Mouse (Mus musculus) forebrain, embryonic 10.5 days (tissue): ENCODE measurements at regions not wholly inside any gene's neighbourhood (a gene's known extent, or its start where the extent isn't known, plus 50 kb on each side); places are given as distances from the start of the nearest gene placed in this dataset.

Source experiments
- DNase-seq: peaks from one replicate; pipeline ENCODE4 v3.0.0-alpha.2; 2017; ENCODE audit warnings: low spot score; ENCODE audit errors: extremely low spot score
- H3K27ac ChIP-seq: fragments of 300-500 bp; sonication (generic); 2 replicates; pipeline ENCODE4 v1.5.1; 2016; ENCODE audit warnings: mild to moderate bottlenecking
- H3K27me3 ChIP-seq: fragments of 300-500 bp; sonication (generic); 2 replicates; pipeline ENCODE4 v1.6.1; 2016; ENCODE audit warnings: mild to moderate bottlenecking; ENCODE audit not compliant: poor library complexity, severe bottlenecking
- H3K36me3 ChIP-seq: fragments of 300-500 bp; sonication (generic); replicated peaks from 2 replicates; pipeline ENCODE4 v1.6.1; 2016; ENCODE audit warnings: mild to moderate bottlenecking, moderate library complexity
- H3K4me1 ChIP-seq: fragments of 300-500 bp; sonication (generic); 2 replicates; pipeline ENCODE4 v1.6.1; 2016
- H3K4me3 ChIP-seq: fragments of 300-500 bp; sonication (generic); 2 replicates; pipeline ENCODE4 v1.5.1; 2016; ENCODE audit warnings: mild to moderate bottlenecking, moderate library complexity
- H3K9me3 ChIP-seq: fragments of 300-500 bp; sonication (generic); 2 replicates; pipeline ENCODE4 v1.6.1; 2016; ENCODE audit warnings: mild to moderate bottlenecking, moderate library complexity
- WGBS: fragments of 180-500 bp; shearing (Covaris S2); methylation state at CpG from one replicate; pipeline ENCODE4 v1.1.7; 2016; 5-methylcytosine and 5-hydroxymethylcytosine counted together

GRCm38 (mm10) chr16:92958146-92958545 lies 132.2 kb upstream of the Runx1 start:
- Histone ChIP-seq H3K9me3 (no peaks in the 10 kb centered on the region), H3K27me3 (no peaks in the 10 kb centered on the region), H3K4me1 (no peaks in the 10 kb centered on the region), H3K27ac (no peak overlapping the region), H3K4me3 (no peak overlapping the region), H3K36me3 (no peaks in the 10 kb centered on the region)
- WGBS = 85% methylated on average over 6 of the region's 6 CpGs
- no peak for DNase-seq

GRCm38 (mm10) chr16:92955508-92955907 lies 129.6 kb upstream of the Runx1 start:
- 67% methylated on average over 5 of the region's 5 CpGs for WGBS
- no peak for DNase-seq
- Histone ChIP-seq H3K27me3 (no peaks in the 10 kb centered on the region), H3K27ac (no peak overlapping the region), H3K4me3 (no peak overlapping the region), H3K36me3 (no peaks in the 10 kb centered on the region), H3K4me1 (no peaks in the 10 kb centered on the region), H3K9me3 (no peaks in the 10 kb centered on the region)

GRCm38 (mm10) chr16:92955087-92955486 lies 129.1 kb upstream of the Runx1 start:
- 97% methylated on average over 4 of the region's 4 CpGs for WGBS
- Histone ChIP-seq H3K4me3 (no peak overlapping the region), H3K9me3 (no peaks in the 10 kb centered on the region), H3K27me3 (no peaks in the 10 kb centered on the region), H3K27ac (no peak overlapping the region), H3K36me3 (no peaks in the 10 kb centered on the region), H3K4me1 (no peaks in the 10 kb centered on the region)
- DNase-seq = no peak

- Histone ChIP-seq H3K36me3 (no peaks in the 10 kb centered on the region), H3K27ac (no peak overlapping the region; the same call in 1 of the 2 replicates), H3K9me3 (no peaks in the 10 kb centered on the region), H3K27me3 (no peaks in the 10 kb centered on the region), H3K4me1 (no peaks in the 10 kb centered on the region), H3K4me3 (no peak overlapping the region)
- 80% methylated on average over 11 of the region's 11 CpGs for WGBS
- no peak for DNase-seq
Measured at GRCm38 (mm10) chr16:92953936-92954654, 128.1 kb upstream of the Runx1 start.

DNA sequence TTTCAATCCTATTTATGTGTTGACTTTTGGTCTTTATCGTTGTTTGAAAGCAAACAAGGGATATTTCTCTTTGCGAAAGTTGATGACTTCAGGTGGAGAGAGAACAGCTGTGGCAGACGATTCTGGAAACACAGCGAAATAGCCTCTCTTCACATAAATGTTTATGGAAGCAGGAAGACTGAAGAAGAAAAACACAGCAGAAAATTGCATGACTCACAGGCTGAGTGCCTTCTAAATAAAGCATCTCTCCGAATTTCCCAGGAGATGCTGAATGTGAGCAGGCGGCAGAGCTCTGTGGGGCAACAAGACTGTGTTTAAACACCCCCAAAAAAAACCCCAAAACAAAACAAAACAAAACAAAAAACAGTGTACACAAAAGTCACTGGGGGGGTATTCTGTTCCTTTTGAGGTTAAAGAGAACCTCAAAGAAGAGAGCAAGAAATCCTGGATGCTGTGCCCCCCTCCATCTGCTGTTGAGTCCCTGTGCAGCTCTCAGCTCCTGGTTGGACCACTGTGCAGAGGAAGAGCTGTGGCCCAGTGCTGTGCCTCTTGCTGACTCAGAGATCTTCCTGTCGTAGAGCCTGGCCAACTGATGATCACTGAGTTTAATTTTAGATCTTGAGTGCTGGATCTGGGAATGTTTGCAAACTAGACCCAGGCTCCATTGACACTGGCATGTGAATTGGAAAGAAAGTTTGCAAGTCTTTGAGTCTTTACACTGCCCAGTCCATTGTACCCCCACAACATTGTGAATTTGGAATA lies 126.6 kb upstream of the Runx1 start:
- no peak for DNase-seq
- Histone ChIP-seq H3K27me3 (no peaks in the 10 kb centered on the region), H3K9me3 (no peaks in the 10 kb centered on the region), H3K36me3 (no peaks in the 10 kb centered on the region), H3K4me3 (no peak overlapping the region), H3K27ac (no peak overlapping the region), H3K4me1 (no peaks in the 10 kb centered on the region)
- WGBS = 89% methylated on average over 7 of the region's 7 CpGs

DNA sequence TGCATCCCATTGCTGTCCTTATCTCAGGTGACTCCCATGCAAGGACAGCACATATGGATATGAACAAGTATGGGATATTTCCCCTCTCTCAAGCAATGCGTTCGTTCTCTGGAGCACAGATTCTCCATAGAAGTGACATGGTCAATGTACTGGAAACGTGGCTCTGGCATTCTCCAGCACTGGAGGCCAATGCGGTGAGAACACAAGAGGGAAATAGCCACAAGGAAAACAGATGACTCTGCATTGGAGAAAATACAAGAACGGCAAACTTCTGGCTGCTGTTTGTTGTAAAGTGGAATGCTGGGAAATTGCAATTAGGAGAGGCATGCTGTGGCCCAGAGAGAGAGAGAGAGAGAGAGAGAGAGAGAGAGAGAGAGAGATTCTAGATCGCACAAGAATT lies 125.6 kb upstream of the Runx1 start:
- Histone ChIP-seq H3K27me3 (no peaks in the 10 kb centered on the region), H3K4me3 (no peak overlapping the region), H3K4me1 (no peaks in the 10 kb centered on the region), H3K9me3 (no peaks in the 10 kb centered on the region), H3K36me3 (no peaks in the 10 kb centered on the region), H3K27ac (no peak overlapping the region)
- no peak for DNase-seq
- WGBS = 85% methylated on average over 6 of the region's 6 CpGs

DNA sequence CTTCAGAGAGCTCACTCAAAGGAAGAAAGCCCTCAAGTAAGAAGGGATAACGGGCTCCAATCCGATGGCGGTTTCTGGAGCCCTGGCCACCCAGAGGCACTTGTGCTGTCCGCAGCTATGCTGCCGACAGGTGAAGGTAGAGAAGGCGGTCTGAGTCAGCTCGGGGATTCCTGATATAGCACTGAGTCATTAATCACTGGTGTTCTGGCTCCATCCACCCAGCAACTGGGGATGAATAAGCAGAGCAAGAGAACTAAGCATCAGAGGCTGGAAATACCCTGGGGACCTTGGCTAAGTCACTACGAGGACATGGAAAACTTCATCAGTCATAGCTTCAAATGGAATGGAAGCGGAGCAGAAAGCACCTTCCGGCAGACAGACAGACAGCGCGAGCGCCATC lies 122.5 kb upstream of the Runx1 start:
- no peaks in the 10 kb centered on the region for H3K4me1 ChIP-seq

DNA sequence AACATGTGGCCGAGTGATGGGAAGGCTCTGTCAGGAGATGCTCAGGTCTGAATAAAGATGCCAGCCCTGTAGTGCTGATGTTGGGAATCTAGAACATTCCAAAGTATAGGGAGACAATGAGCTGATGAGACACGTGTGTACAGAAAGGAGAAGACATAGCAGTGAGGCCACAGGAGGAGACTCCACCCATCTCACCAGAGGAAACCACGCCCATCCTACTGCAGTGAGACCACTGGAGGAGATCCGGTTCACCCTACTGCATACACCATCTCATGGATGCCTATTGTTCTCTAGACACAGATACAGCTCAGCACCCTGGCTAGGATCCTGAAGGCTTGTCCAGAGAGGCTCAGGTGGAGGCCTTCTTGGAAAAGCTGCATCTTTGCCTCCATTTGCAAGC lies 120.6 kb upstream of the Runx1 start:
- no peaks in the 10 kb centered on the region for H3K36me3 ChIP-seq
- DNase-seq = no peak
- 83% methylated on average over 4 of the region's 4 CpGs for WGBS
- no peaks in the 10 kb centered on the region for H3K4me1 ChIP-seq
- no peak overlapping the region for H3K27ac ChIP-seq
- H3K27me3 ChIP-seq = no peaks in the 10 kb centered on the region
- H3K4me3 ChIP-seq = no peak overlapping the region
- no peaks in the 10 kb centered on the region for H3K9me3 ChIP-seq

More for the DNA sequence above, 122.5 kb upstream of the Runx1 start:
- H3K4me3 ChIP-seq = no peak overlapping the region
- no peaks in the 10 kb centered on the region for H3K36me3 ChIP-seq
- H3K9me3 ChIP-seq = no peaks in the 10 kb centered on the region
- no peak overlapping the region for H3K27ac ChIP-seq
- no peaks in the 10 kb centered on the region for H3K27me3 ChIP-seq
- 94% methylated on average over 13 of the region's 13 CpGs for WGBS
- no peak for DNase-seq

- Histone ChIP-seq H3K27me3 (no peaks in the 10 kb centered on the region), H3K36me3 (no peaks in the 10 kb centered on the region), H3K4me3 (no peak overlapping the region), H3K9me3 (no peaks in the 10 kb centered on the region), H3K27ac (no peak overlapping the region), H3K4me1 (peaks cover 11% of the 10 kb centered on the region)
- no peak for DNase-seq
- WGBS = 79% methylated on average over 2 of the region's 2 CpGs
Measured at GRCm38 (mm10) chr16:92943901-92944300, 118.0 kb upstream of the Runx1 start.

DNA sequence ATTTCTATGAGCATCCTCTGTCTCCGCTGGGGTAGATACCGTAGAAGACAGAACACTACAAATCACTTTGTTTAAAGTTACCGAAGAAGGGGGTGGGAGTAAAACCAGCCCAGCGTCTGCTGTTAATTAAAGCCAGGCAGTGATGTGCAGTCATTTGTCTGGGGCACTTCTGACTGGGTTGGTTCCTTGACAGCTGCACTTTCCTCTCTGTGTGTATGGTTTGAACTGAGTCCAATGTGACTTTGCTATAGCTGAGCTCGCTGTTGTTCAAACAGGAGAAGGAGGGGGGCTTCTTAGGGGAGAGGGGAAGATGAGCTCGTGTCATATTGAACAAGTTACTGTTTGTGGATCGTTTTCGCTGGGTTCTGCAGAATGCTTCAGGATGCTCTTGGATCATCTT lies 113.7 kb upstream of the Runx1 start:
- Histone ChIP-seq H3K4me3 (no peak overlapping the region), H3K27me3 (no peaks in the 10 kb centered on the region), H3K4me1 (peaks cover 12% of the 10 kb centered on the region), H3K27ac (no peak overlapping the region), H3K36me3 (no peaks in the 10 kb centered on the region), H3K9me3 (no peaks in the 10 kb centered on the region)
- no peak for DNase-seq
- 58% methylated on average over 8 of the region's 8 CpGs for WGBS

DNA sequence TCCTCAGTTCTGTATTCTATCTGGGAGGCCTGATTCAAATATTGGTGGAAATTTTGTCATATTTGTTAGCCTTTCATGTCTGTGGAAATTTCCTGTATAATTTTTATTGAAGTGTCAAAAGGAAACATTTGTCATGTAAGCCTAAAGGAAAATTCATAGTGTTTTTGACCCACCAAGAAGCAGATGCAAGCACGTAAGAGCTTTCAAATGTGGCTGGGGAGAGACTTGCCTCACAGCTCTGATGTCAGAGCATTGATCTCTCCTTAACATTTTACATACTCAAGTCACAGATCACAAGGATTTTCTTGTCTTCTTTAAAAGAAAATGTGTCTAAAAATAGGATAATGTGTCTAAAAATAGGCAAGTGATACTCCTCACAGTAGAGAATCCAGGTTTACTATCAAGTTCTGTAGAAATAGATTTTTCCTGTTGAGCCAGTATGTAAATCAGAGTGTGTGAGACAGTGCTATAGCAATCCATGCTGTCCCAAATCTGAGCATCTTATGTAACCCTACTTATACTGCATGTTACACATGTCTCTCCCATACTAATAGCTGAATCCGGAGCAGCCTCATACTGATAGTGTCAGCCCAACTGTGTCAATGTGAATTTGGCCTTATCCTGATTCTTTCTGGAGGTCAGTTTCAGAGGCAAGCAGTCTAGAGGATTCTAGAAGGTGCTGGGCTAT lies 110.0 kb upstream of the Runx1 start:
- Histone ChIP-seq H3K27me3 (no peaks in the 10 kb centered on the region), H3K4me1 (peaks cover 12% of the 10 kb centered on the region), H3K9me3 (no peaks in the 10 kb centered on the region), H3K27ac (no peak overlapping the region), H3K4me3 (no peak overlapping the region), H3K36me3 (no peaks in the 10 kb centered on the region)
- DNase-seq = no peak
- 94% methylated on average over 2 of the region's 2 CpGs for WGBS

DNA sequence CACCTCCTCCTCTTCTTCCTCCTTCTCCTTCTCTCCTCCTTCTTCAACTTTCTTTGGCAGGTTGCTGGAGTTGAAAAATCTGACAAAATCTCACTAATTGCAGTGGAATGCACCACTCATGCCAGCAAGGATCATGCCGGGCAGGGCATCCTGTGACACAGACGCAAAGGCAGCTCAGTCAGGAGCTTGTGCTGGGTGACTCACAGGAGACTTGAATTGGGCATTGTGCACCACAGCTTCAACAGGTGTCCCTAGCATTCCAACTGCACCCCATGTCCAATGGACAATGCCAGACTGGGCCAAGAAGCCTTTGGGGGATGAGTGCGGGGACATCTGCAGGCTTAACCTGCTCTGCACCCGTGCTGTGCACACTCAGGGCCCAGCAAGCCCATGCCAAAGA lies 104.2 kb upstream of the Runx1 start:
- WGBS = 87% methylated on average over 4 of the region's 4 CpGs
- Histone ChIP-seq H3K36me3 (no peaks in the 10 kb centered on the region), H3K27me3 (peaks cover 3% of the 10 kb centered on the region; the same call in 1 of the 2 replicates), H3K4me1 (peaks cover 10% of the 10 kb centered on the region), H3K27ac (no peak overlapping the region), H3K9me3 (no peaks in the 10 kb centered on the region), H3K4me3 (no peak overlapping the region)
- no peak for DNase-seq

DNA sequence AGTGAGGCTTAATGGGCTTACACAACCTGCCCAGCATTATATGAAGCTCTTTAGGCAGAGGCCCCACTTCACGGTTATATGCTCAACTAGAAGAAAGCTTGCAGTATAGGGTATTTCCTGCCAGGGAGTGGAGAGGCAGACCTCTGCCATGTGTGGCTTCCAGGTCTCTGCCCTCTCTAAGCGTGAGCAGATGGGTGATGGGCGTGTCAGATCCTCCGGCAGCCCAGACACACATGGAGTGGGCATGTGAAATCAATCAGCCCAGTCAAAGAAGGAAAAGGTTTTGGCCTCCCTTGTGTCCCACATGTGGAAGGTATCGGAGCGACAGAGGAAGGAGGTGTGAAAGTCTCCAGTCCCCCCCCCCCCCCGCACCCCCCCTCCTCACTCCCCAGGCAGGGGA lies 102.3 kb upstream of the Runx1 start:
- Histone ChIP-seq H3K27ac (no peak overlapping the region), H3K4me1 (peaks cover 10% of the 10 kb centered on the region), H3K4me3 (no peak overlapping the region), H3K36me3 (no peaks in the 10 kb centered on the region), H3K9me3 (no peaks in the 10 kb centered on the region), H3K27me3 (peaks cover 3% of the 10 kb centered on the region; the same call in 1 of the 2 replicates)
- 58% methylated on average over 7 of the region's 7 CpGs for WGBS
- DNase-seq = peak; percentile 40
